Mouse (Mus musculus) spleen, postnatal 14 days (tissue): ENCODE measurements around the gene Zfp951.
A peak's percentile ranks its signal among the peaks of the same experiment; 100 is the strongest.
"Not testable (repeated sequence)": the region's sequence is repeated elsewhere in the genome, so short reads cannot be mapped to it uniquely, and the experiment has no call there.

Source experiments
- DNase-seq, 2 experiments: peaks; one replicate each; pipeline ENCODE4 v3.0.0; 2021 to 2022; ENCODE audit warnings: low spot score in 2 of 2

Gene Zfp951

DNA sequence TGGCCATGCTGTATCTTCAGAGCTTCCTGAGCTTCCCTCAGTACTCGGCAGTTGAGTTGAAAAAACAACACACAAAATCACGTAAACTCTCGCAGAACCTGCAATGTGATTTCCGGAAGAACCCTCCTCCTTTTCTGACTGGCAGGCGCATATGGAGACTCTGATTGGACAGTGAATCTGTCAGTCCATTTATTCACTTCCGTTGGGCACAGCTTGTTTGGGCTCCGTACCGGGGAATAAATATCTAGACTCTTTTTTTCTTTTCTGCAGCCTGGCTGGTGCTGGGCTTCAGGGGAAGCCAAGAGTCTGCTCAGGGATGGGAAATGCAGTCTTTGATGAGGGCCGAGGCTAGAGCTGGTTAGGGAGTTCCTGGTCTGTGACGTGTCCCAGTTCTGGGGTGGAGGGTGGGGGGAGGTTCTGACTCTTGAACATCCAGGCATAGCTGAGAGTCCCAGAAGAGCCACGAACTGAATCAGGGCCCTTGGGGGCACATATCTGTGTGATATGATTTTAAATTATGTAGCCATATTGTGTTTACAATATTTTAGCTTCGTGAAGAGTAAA is at the start of gene Zfp951:
Zfp951 (minus strand) TSS at position 109 of the 564 bp plus-strand sequence.
- peak in 1 of 2 experiments; percentile 7 for DNase-seq

DNA sequence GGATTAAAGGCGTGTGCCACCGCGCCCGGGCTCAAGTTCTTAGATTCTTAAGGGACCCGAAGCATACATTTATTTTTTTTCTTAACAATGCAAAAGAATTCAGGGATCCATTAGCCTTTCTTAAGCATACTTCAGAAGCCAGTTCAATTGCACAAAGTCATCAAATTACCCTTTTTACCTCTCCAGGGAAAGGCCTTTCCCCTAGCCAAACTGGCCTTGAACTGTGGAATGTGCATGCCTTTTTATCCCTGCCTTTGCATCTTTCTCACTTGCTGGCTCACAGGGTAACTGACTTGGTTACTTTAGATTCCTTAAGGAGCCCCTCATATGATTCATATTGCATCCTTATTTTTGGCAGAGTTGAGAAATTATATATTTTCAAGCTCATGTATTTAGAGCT is 46.7 kb upstream of the Zfp951 start:
- DNase-seq = not testable (repeated sequence)

GRCm38 (mm10) chr5:104859045-104859961 is 567 bp downstream of the Zfp951 start:
- not testable (repeated sequence) for DNase-seq

DNA sequence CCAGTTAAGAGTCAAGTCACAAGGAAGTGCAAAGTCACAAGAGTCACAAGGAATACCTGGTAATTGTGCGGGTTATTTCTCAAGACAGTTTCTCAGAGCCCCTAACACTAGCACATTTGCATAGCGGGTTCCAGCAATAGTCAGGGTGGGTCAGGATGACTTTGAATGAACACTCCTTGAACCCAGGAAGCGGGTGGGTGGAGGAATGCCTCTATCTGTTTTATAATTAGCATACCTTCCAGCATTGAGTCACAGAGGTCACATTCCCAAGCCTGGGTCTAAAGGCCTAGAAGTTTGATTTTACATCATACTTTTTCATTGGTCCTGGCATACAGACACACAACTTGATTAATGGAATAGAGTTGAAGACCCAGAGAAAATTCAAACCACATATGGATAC is 5.3 kb downstream of the Zfp951 start:
- not testable (repeated sequence) for DNase-seq

DNA sequence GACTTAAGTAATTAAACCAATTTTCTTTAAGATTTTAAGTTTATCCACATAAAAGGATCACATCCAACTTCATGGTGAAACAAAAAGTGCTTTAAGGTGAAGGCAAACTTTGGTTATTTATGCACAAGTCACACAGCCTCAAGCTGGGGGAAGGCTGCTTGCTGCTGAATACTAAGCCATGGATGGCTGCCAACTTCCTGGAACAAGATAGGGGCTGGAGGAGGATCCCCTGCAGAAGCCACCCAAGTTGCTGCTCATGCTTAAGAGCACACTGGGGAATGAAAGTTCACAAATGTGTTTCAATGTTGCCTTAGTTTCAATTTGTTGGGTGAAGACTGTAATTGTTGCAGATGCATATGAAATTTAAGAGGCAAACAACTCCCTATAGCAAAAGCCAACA is 26.5 kb downstream of the Zfp951 start:
- no peak for DNase-seq

- no peak for DNase-seq
Observed at GRCm38 (mm10) chr5:104829611-104830010, 30.3 kb downstream of the Zfp951 start.

DNA sequence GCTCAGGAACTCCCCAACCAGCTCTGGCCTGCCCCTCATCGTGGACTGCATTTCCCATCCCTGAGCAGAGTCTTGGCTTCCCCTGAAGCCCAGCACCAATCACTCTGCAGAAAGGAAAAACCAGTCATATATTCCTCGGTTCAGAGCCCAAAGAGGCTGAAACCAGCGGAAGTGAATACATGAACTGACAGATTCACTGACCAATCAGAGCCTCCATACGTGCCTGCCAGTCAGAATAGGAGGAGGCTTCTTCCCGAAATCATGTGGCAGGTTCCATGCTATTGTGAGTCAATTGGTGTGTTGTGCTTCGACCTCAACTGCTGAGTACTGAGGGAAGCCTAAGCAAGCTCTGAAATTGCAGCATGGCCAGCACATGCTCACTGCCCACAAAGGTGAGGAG is 89.7 kb downstream of the Zfp951 start:
- DNase-seq = not testable (repeated sequence)
